Mouse (Mus musculus) embryonic facial prominence, embryonic 13.5 days (tissue): ENCODE measurements at regions not wholly inside any gene's neighbourhood (a gene's known extent, or its start where the extent isn't known, plus 50 kb on each side); places are given as distances from the start of the nearest gene placed in this dataset.
"Not testable (repeated sequence)": the region's sequence is repeated elsewhere in the genome, so short reads cannot be mapped to it uniquely, and the experiment has no call there.

Source experiments
- ATAC-seq: fragments of 200-750 bp; cut with Nextera tagmentation; 2 replicates; pipeline ENCODE4 v1.8.0; 2017; ENCODE audit warnings: low read depth; ENCODE audit not compliant: insufficient number of reproducible peaks, insufficient read depth, low FRiP score, low TSS enrichment
- H3K27ac ChIP-seq: fragments of 300-500 bp; sonication (generic); 2 replicates; pipeline ENCODE4 v1.5.1; 2015; ENCODE audit warnings: moderate library complexity, mild to moderate bottlenecking, inconsistent platforms
- H3K27me3 ChIP-seq: fragments of 300-500 bp; sonication (generic); 2 replicates; pipeline ENCODE4 v1.6.1; 2015; ENCODE audit warnings: mild to moderate bottlenecking, inconsistent platforms
- H3K36me3 ChIP-seq: fragments of 300-500 bp; sonication (generic); 2 replicates; pipeline ENCODE4 v1.6.1; 2015; ENCODE audit warnings: mild to moderate bottlenecking, inconsistent platforms
- H3K4me1 ChIP-seq: fragments of 300-500 bp; sonication (generic); 2 replicates; pipeline ENCODE4 v1.6.1; 2015; ENCODE audit warnings: inconsistent platforms
- H3K4me2 ChIP-seq: fragments of 300-500 bp; sonication (generic); 2 replicates; pipeline ENCODE4 v1.6.1; 2015; ENCODE audit warnings: moderate library complexity, mild to moderate bottlenecking, inconsistent platforms
- H3K4me3 ChIP-seq: fragments of 300-500 bp; sonication (generic); 2 replicates; pipeline ENCODE4 v1.5.1; 2015; ENCODE audit warnings: mild to moderate bottlenecking, inconsistent platforms
- H3K9ac ChIP-seq: fragments of 300-500 bp; sonication (generic); 2 replicates; pipeline ENCODE4 v1.6.1; 2015; ENCODE audit warnings: mild to moderate bottlenecking, inconsistent platforms
- H3K9me3 ChIP-seq: fragments of 300-500 bp; sonication (generic); 2 replicates; pipeline ENCODE4 v1.6.1; 2016; ENCODE audit warnings: inconsistent platforms
- WGBS: fragments of 180-500 bp; shearing (Covaris S2); methylation state at CpG from one replicate; pipeline ENCODE4 v1.1.7; 2015; ENCODE audit warnings: mixed read lengths; 5-methylcytosine and 5-hydroxymethylcytosine counted together

- H3K4me1 ChIP-seq, H3K36me3 ChIP-seq, H3K9me3 ChIP-seq, H3K27me3 ChIP-seq, H3K27ac ChIP-seq, ATAC-seq: not testable (repeated sequence)
- peak overlapping the region; percentile 45 for H3K4me3 ChIP-seq
- peak overlapping the region; percentile 55 for H3K4me2 ChIP-seq
- 36% methylated on average over 27 of the region's 34 CpGs for WGBS
- peak overlapping the region; percentile 70 for H3K9ac ChIP-seq
These were observed 160.0 kb downstream of the Csl start for GRCm38 (mm10) chr10:99599142-99600120.

GRCm38 (mm10) chr10:99602331-99602730, 157.1 kb downstream of the Csl start:
- 74% methylated on average over 5 of the region's 5 CpGs for WGBS
- Histone ChIP-seq H3K4me2 (no peak overlapping the region), H3K9ac (no peak overlapping the region), H3K36me3 (no peaks in the 10 kb centered on the region), H3K27me3 (no peaks in the 10 kb centered on the region), H3K27ac (no peak overlapping the region), H3K4me1 (no peaks in the 10 kb centered on the region), H3K9me3 (no peaks in the 10 kb centered on the region), H3K4me3 (no peak overlapping the region)
- no peak for ATAC-seq

GRCm38 (mm10) chr10:99604172-99604571, 155.3 kb downstream of the Csl start:
- no peak overlapping the region for H3K4me3 ChIP-seq
- no peak overlapping the region for H3K9ac ChIP-seq
- WGBS: 89% methylated on average over 1 of the region's 1 CpGs
- H3K4me1 ChIP-seq: no peaks in the 10 kb centered on the region
- H3K9me3 ChIP-seq: no peaks in the 10 kb centered on the region
- no peak overlapping the region for H3K4me2 ChIP-seq
- no peaks in the 10 kb centered on the region for H3K27me3 ChIP-seq
- no peak for ATAC-seq
- no peak overlapping the region for H3K27ac ChIP-seq
- H3K36me3 ChIP-seq: no peaks in the 10 kb centered on the region

GRCm38 (mm10) chr10:99608477-99608876, 151.0 kb downstream of the Csl start:
- H3K4me3 ChIP-seq: no peak overlapping the region
- ATAC-seq: no peak
- no peaks in the 10 kb centered on the region for H3K4me1 ChIP-seq
- H3K36me3 ChIP-seq: no peaks in the 10 kb centered on the region
- WGBS: 83% methylated on average over 10 of the region's 10 CpGs
- no peak overlapping the region for H3K27ac ChIP-seq
- H3K9ac ChIP-seq: no peak overlapping the region
- peaks cover 8% of the 10 kb centered on the region; the same call in 1 of the 2 replicates for H3K9me3 ChIP-seq
- no peaks in the 10 kb centered on the region for H3K27me3 ChIP-seq
- H3K4me2 ChIP-seq: no peak overlapping the region

GRCm38 (mm10) chr10:99609420-99609819, 150.0 kb downstream of the Csl start:
- Histone ChIP-seq H3K27me3 (no peaks in the 10 kb centered on the region), H3K4me3 (no peak overlapping the region), H3K36me3 (no peaks in the 10 kb centered on the region), H3K4me1 (no peaks in the 10 kb centered on the region), H3K4me2 (no peak overlapping the region), H3K9me3 (peaks cover 8% of the 10 kb centered on the region; the same call in 1 of the 2 replicates), H3K27ac (no peak overlapping the region), H3K9ac (no peak overlapping the region)
- 93% methylated on average over 3 of the region's 3 CpGs for WGBS
- ATAC-seq: no peak

GRCm38 (mm10) chr10:99610890-99611289, 148.6 kb downstream of the Csl start:
- no peak overlapping the region for H3K27ac ChIP-seq

GRCm38 (mm10) chr10:99614392-99615249, 144.8 kb downstream of the Csl start:
- ATAC-seq: no peak
- 57% methylated on average over 7 of the region's 7 CpGs for WGBS
- no peak overlapping the region for H3K4me3 ChIP-seq
- H3K4me2 ChIP-seq: no peak overlapping the region
- H3K9ac ChIP-seq: no peak overlapping the region
- peaks cover 8% of the 10 kb centered on the region; the same call in 1 of the 2 replicates for H3K9me3 ChIP-seq
- no peaks in the 10 kb centered on the region for H3K36me3 ChIP-seq
- H3K4me1 ChIP-seq: no peaks in the 10 kb centered on the region
- no peak overlapping the region for H3K27ac ChIP-seq
- no peaks in the 10 kb centered on the region for H3K27me3 ChIP-seq

More at GRCm38 (mm10) chr10:99610890-99611289, 148.6 kb downstream of the Csl start:
- H3K27me3 ChIP-seq: no peaks in the 10 kb centered on the region
- 92% methylated on average over 4 of the region's 4 CpGs for WGBS
- H3K36me3 ChIP-seq: no peaks in the 10 kb centered on the region
- no peak overlapping the region for H3K4me3 ChIP-seq
- peaks cover 8% of the 10 kb centered on the region; the same call in 1 of the 2 replicates for H3K9me3 ChIP-seq
- H3K4me1 ChIP-seq: no peaks in the 10 kb centered on the region
- ATAC-seq: no peak
- no peak overlapping the region for H3K4me2 ChIP-seq
- no peak overlapping the region for H3K9ac ChIP-seq

GRCm38 (mm10) chr10:99615371-99615770, 144.1 kb downstream of the Csl start:
- no peak for ATAC-seq
- Histone ChIP-seq H3K36me3 (no peaks in the 10 kb centered on the region), H3K4me2 (no peak overlapping the region), H3K27me3 (no peaks in the 10 kb centered on the region), H3K9me3 (peaks cover 8% of the 10 kb centered on the region; the same call in 1 of the 2 replicates), H3K4me1 (no peaks in the 10 kb centered on the region), H3K4me3 (no peak overlapping the region), H3K9ac (no peak overlapping the region), H3K27ac (no peak overlapping the region)
- 79% methylated on average over 8 of the region's 8 CpGs for WGBS

GRCm38 (mm10) chr10:99615779-99616178, 143.7 kb downstream of the Csl start:
- no peaks in the 10 kb centered on the region for H3K4me1 ChIP-seq
- WGBS: 10% methylated on average over 6 of the region's 6 CpGs
- ATAC-seq: no peak
- no peaks in the 10 kb centered on the region for H3K27me3 ChIP-seq
- no peaks in the 10 kb centered on the region for H3K36me3 ChIP-seq
- no peak overlapping the region for H3K4me3 ChIP-seq
- no peak overlapping the region for H3K27ac ChIP-seq
- H3K9me3 ChIP-seq: peaks cover 8% of the 10 kb centered on the region; the same call in 1 of the 2 replicates
- H3K9ac ChIP-seq: no peak overlapping the region
- H3K4me2 ChIP-seq: no peak overlapping the region

- ATAC-seq: no peak
- Histone ChIP-seq H3K9ac (no peak overlapping the region), H3K9me3 (peaks cover 8% of the 10 kb centered on the region; the same call in 1 of the 2 replicates), H3K4me3 (no peak overlapping the region), H3K27ac (no peak overlapping the region), H3K4me1 (no peaks in the 10 kb centered on the region), H3K27me3 (no peaks in the 10 kb centered on the region), H3K4me2 (no peak overlapping the region), H3K36me3 (no peaks in the 10 kb centered on the region)
- 76% methylated on average over 3 of the region's 3 CpGs for WGBS
These were observed 141.8 kb downstream of the Csl start for GRCm38 (mm10) chr10:99617623-99618022.

GRCm38 (mm10) chr10:99619421-99620151, 139.9 kb downstream of the Csl start:
- Histone ChIP-seq H3K27ac (no peak overlapping the region), H3K4me2 (peak overlapping the region; percentile 40), H3K4me3 (0 out of 2 replicates have a peak overlapping the region, but pooled peaks have one; percentile 3), H3K9ac (no peak overlapping the region), H3K9me3 (no peaks in the 10 kb centered on the region), H3K36me3 (no peaks in the 10 kb centered on the region), H3K27me3 (no peaks in the 10 kb centered on the region), H3K4me1 (no peaks in the 10 kb centered on the region)
- ATAC-seq: 0 out of 2 replicates have a peak, but pooled peaks have one; percentile 48
- 41% methylated on average over 18 of the region's 18 CpGs for WGBS
